Mouse (Mus musculus): Measurements from ENCODE around the gene Gm20721. TPM values are rescaled to one million over a fixed set of nuclear protein-coding genes. Genes with fewer than 3 reads are reported as not detected.
"Not testable (repeated sequence)": the region's sequence is repeated elsewhere in the genome, so short reads cannot be mapped to it uniquely, and the experiment has no call there.

Gene Gm20721
- 1 to 10 TPM; 2.0 to 2.6 TPM for total RNA-seq (2021)

DNA sequence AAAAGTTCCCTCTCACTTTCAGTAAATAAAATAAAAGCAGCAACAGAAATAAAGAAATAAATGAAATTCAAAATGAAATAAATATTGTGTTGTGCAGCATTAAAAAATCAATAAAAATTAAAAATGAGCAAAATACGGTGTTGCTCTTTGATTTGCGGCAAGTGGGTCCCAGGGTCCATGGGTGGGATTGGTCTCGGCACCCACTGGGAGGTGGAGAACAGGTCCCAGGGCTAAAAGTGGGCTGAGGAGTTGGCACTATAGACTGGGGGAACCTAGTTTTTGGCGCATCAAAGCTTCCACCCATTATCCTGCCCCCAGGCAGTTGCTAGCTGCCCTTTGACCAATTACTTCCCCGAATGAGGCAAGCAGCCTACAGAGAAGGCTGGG, at the start of gene Gm20721:
Gene Gm20721 (minus strand): TSS at position 101 of the 387 bp plus-strand sequence.
- no peak for DNase-seq (ENCODE audit: extremely low spot score in 1 of 2, low spot score in 1 of 2)

DNA sequence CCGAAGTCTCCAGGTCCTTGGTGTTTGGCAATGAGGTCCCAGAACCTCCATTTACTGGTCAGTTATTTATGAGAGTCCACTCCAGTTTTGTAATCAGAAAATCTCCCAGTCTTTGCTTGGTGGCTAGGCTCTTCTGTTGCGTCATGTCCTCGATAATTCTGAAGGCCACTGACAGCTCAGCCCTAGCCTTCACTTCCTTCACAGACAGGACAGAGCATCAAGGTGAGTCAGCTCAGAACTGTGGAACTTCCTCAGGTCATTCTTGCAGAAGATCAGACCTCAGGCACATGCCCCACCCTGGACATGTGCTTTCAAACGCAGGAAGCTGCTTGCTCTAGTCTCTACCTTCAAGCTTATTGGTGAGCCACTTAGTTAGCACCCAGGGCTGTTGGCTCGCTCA, 46.9 kb upstream of the Gm20721 start:
- DNase-seq (ENCODE audit: extremely low spot score in 1 of 2, low spot score in 1 of 2): no peak

DNA sequence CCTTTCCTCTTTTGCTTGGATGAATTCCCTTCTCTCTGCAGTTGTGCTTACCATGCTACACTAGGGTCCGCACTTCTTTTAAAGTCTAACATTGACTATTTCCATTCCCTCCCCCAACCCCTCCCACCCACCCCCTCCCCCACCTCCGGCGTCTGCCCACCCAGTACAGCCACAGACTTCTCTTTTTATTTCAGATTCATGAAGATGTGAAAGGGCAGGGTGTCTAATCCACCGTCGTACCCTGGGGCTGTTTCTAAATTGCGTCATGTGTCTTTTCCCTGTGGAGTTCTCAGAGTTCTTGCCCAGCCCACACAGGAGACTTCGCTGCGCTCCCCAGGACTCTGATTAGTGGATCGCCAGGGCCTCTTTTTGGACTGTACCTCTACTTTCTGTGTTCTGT, 46.0 kb upstream of the Gm20721 start:
- DNase-seq (ENCODE audit: extremely low spot score in 1 of 2, low spot score in 1 of 2): no peak

DNA sequence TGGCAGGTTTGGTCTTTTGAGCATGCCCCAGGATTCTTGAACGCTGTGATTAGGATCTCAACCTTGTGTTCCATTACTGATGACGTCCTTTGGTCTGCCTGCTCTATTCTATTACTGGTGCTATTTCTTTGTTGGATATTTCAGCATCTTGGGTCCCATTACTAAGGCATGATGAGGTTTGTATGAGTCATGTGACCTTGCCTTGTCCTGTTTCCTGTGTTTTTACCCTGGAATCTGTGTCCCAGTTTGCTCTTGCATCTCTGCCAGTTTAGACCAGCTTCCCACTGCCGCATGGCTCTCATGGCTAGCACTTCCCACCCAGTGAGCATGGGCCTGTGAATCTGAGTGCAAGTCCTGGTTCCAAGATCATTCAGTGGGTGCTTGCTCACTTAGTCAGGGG, 45.4 kb upstream of the Gm20721 start:
- DNase-seq (ENCODE audit: extremely low spot score in 1 of 2, low spot score in 1 of 2): no peak

DNA sequence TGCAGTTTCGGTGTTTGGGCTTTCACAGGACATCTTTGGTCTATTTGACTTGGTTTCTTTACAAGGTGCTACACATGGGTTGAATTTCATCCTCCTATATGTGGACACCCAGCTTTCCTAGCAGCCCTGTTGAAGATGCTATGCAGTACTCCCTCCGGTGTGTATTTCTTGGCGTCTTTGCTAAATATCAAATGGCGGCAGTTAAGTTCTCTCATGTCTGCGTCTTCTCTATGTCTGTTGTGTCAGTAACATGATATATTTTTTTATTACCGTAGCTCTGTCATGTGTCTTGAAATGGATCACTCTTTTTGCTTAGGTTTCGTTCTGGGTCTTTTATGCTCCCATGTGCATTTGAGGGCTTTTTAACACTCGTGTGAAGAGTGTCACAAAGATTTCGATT, 34.5 kb upstream of the Gm20721 start:
- no peak for DNase-seq (ENCODE audit: extremely low spot score in 1 of 2, low spot score in 1 of 2)

DNA sequence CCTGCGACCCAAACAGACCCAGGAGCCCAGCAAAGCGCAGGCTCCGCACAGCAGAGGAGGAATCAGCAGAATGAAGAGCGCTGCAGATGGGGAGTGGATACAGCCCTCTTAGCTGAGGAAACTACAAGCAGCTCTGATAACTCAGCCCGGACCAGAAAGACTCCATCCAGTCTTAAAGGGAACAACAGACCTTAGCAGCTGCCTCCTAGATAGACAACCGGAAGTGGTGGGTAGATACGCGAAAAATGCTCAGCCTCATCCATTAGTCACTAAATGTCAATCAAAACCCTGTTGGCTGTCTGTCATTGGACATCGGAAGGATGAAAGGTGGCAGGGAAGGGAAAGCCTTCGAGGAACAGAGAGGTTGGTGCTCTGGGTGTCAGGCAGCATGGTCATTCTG, 20.1 kb upstream of the Gm20721 start:
- no peak for DNase-seq (ENCODE audit: extremely low spot score in 1 of 2, low spot score in 1 of 2)

DNA sequence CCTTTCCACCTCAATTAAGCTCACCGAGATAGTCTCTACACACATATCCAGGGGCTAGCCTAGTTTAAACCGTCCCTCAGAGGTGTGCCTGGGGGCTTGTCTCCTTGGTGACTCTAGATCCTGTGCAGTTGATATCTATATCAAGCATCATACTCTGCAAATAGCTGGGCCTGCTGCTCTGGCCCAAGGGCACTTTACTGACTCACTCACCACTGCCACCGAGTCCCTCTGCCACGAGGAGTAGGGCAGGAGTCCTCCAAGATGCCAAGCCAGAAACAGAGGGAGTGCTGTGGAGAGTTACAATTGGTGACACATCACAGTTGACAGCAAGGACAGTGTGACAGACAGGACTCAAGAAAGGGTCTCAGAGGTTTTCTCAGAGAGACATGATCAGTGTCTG, 13.1 kb upstream of the Gm20721 start:
- no peak for DNase-seq (ENCODE audit: extremely low spot score in 1 of 2, low spot score in 1 of 2)

DNA sequence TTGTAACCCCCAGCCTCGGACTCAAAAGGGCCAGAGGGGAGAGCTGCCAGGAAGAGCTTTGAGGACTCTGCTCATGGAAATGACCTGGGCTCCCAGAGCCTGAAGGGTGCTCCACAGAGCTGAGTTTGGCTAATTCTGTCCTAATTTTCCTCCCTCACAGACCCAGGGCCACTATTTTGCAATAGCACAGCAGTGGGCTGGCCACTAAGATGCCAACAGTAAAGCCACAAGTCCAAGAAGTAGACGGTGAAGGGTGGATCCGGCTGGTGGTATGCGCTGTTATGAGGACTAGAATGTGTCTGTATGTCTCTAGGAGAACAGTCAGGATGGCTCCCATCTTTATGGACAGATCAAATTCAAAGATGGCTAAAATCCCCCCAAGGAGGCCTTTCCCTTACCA, 12.0 kb upstream of the Gm20721 start:
- no peak for DNase-seq (ENCODE audit: extremely low spot score in 1 of 2, low spot score in 1 of 2)

DNA sequence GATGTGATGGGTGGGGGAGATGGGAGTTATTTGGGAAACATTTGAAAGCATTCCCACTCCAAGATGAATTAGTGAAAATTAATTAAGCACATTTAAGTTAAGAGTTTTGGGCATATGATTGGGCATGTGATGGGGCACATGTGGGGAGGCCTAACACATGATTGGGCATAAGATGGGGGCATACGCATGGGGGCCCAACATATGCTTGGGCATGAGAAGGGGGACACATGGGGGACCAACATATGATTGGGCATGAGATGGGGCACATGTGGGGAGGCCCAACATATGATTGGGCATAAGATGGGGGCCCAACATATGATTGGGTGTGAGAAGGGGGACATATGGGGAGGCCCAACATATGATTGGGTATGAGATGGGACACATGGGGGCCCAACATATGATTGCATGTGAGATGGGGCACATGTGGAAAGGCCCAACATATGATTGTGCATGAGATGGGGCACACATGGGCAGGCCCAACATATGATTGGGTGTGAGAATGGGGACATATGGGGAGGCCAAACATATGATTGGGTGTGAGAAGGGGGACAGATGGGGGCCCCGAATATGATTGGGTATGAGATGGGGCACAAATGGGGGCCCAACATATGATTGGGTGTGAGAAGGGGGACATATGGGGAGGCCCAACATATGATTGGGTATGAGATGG, 622 bp upstream of the Gm20721 start:
- not testable (repeated sequence) for DNase-seq (ENCODE audit: extremely low spot score in 1 of 2, low spot score in 1 of 2)

DNA sequence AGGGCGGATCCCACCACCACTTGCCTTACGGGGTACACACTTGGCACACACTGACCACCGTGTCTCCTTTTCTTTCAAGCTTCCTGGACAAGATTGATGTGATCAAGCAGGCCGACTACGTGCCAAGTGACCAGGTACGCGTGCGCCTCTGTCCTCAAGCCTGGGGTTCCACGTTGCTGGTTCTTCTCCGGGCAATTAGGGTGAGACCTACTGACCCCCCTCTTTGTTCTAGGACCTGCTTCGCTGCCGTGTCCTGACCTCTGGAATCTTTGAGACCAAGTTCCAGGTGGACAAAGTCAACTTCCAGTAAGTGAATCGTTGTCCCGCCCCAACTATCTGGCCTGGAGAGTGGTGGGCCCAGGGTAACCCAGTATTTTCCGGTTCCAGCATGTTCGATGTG, 1.5 kb downstream of the Gm20721 start:
- DNase-seq (ENCODE audit: extremely low spot score in 1 of 2, low spot score in 1 of 2): no peak

DNA sequence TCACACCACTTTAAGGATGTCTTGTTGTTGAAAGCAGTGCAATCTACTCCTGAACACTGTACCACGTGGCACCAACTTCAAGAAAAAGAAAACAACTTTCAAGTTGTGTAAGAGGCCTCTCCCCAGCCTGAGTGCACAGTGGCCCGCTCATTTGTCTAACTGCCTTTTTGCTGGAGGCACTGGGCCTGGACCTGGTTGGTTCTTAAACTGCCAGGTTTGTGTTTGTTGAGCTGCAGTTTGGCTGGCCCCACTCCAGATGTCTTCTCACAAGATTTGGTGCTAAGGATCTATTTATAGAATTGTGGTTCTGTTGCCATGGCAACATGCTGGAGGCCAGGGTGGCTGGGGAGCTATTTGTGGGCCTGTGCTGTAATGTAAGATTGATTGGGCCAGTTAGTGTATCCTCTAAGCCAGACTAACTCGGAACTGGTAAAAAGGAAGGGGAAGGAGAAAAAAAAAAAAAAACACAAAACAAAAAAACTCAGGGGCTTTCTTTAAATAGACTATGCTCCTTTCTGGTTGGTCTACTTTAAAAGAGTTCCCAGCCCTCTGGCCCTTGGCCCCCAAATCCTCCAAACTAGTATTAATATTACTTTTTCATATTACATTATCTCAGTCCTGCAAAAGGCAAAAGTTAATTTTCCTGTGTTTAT, 2.4 kb downstream of the Gm20721 start:
- peak; percentile 42 to 48 for DNase-seq (ENCODE audit: extremely low spot score in 1 of 2, low spot score in 1 of 2)

DNA sequence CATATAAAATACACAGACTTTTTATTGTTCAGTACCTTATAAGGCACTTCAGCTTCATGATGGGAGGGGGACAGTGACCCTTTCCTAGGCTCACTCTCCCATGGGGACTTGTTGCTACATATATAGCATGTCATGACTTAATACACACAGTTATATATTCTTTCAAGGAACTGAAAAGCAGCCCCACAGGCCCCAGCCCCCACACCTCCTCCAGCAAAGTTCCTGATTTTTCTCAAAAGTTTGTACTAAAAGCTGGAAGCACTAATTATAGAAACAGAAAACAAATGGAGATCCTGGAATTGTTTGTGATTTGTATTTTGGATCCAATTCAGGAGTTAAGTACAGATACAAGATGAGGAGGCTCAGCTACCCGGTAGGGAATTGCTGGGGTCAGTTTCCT, 2.9 kb downstream of the Gm20721 start:
- no peak for DNase-seq (ENCODE audit: extremely low spot score in 1 of 2, low spot score in 1 of 2)

DNA sequence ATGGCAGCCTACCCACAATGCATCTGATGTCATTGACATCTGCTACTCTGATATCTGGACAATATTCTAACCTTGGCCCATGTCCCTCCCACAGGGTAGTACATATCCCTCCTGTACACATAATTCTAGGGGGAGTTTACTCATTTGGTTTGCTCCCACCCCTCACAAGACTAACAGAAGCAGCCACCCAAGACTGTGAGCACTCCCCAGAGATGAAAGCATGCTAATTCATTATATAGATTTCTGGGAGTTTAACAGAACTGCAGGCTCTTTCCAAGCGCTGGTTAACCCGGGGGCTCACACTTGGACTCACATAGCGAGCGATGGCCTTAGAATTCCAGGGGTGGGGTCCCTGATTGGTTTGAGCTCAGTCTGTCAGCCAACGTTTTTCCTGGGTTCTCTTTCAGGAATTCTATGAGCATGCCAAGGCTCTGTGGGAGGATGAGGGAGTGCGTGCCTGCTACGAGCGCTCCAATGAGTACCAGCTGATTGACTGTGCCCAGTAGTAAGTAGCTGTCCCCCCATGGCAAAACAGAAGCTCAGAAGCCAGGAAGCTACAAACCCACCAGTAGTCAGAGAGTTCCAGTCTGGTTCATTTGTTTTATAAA, 3.6 kb downstream of the Gm20721 start:
- no peak for DNase-seq (ENCODE audit: extremely low spot score in 1 of 2, low spot score in 1 of 2)

DNA sequence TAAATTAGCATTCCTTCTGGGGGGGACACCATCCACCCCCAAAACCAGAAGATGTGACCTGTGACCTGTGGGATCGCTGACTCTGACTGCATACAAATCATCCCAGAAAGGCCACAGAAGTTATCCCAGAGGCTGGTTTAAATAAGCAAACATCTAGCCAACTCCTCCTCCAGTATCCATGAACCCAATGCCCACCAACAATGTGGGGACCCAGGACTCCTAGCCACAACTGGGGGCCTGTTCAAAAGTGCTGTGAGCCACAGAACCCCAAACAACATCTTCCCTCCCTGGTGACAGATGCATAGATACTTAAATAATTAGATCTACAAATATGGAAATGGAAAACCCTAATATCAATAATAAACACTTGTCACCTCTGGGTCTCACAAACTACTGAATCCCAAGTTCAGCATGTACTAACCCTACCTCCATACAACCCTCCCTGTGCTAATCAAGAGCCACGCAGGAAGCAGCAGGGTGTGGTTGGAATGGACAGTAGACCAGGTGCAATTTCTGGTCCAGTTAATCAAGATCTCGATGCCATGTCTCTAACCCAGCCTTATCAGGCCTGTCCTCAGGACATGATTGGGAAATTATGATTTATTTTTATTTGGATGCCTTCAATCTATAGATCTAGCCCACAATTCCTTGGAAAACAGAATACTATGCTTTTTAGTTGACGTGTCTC, 5.5 kb downstream of the Gm20721 start:
- DNase-seq (ENCODE audit: extremely low spot score in 1 of 2, low spot score in 1 of 2): no peak

DNA sequence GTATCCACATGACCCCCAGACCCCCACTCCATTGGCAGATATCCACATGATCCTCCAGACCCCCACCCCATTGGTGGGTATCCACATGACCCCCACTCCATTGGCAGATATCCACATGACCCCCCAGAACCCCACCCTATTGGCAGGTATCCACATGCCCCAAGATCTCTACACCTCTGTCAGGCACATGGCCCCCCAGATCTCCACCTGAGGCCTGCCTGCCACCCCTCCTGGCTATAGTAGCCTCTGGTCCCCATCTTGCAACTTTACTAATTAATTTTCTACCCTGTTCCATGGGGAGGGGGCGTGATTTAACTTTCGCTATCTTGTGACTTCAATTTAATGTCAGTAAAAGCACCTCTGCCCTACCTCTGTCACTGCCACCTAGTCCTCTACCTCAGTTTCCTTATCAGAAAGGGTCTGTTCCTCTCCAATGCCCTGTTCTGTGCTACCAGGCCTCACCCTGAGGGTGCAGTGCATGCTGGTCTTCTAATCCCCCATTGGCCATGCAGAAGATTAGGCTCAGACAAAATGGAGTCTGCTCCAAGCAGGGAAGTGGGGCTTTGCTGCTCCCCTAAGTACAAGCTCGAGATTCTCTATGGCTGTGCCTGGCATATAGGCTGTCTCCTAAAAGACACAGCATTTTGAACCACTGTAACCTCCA, 6.2 kb downstream of the Gm20721 start:
- DNase-seq (ENCODE audit: extremely low spot score in 1 of 2, low spot score in 1 of 2): no peak

DNA sequence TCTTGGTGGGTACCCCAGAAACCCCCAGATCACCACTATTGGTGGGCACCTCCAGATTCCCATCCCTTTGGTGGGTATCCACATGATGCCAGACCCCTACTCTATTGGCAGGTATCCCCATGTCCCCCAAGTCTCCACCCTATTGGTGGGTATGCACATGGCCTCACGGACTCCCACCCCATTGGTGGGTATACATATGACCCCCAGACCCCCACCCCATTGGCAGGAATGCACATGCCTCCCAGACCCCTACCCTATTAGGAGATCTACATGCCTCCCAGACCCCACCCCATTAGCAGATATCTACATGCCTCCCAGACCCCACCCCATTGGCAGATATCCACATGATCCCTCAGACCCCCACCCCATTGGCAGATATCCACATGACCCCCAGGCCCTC, 6.8 kb downstream of the Gm20721 start:
- no peak for DNase-seq (ENCODE audit: extremely low spot score in 1 of 2, low spot score in 1 of 2)

DNA sequence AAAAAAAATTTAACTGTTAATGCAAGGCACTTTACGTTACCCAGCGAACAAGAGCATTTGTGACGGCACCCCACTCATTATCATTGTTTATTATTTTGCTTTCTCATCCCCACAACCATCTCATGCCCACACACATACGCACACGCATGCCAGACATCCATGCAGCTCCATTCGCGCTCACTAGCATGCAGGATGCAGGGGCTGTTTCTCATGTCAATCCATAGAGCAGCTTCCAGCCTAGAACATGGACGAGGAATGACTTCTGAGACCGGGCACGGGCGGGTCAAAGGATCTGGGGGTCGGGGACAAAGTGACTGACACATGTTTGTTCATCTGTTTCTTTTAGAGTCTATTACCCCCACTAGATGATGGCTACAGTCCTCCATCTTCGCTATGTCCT, 9.2 kb downstream of the Gm20721 start:
- no peak for DNase-seq (ENCODE audit: extremely low spot score in 1 of 2, low spot score in 1 of 2)

DNA sequence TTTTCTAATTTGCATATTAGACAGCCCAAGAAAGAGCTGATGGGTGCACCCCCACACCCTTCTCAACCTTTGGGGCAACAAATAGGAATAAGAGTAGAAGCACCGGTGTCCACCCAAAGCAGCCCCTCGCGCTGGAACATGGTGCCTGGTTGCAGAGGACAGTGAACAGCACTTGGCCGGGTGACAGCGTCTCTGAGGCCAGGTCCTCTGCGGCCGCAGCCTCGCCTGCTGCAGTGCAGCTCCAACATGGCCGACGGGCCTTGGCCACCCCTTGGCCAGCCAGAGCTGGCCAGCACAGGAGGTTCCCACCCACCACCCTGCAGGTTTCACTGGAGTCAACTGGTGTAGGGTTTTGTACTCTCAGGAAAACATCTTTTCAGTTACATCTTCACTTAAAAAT, 12.1 kb downstream of the Gm20721 start:
- no peak for DNase-seq (ENCODE audit: extremely low spot score in 1 of 2, low spot score in 1 of 2)

DNA sequence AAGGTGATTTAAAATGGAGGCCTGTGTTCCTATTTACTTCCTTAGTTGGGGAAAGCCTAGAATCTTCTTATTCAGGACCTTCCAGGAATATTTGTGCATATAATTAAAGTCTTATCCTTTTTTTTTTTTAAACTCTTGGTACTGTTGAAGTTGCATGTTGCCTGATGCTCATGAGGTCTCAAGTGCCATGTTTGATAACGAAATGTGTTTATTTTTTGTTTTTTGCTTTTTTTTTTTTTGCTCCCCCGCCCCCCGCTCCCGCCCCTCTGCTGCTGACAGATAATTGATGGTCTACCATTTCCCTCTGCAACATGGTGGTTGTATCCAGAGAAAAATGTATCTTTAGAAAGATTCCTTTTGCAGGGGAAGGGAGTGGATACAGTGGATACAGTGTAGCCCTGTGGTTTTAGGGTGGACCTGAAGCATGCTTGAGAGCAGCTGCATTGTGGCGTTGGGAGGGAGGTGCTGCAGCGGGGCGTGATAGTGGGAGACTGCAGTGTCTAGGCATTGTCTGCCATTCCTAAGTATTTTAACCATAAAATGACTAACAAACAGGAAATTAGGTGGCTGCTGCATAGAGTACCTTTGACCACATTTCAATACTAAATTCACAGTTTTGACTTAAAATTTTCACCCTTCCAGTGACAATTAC, 13.1 kb downstream of the Gm20721 start:
- DNase-seq (ENCODE audit: extremely low spot score in 1 of 2, low spot score in 1 of 2): no peak

DNA sequence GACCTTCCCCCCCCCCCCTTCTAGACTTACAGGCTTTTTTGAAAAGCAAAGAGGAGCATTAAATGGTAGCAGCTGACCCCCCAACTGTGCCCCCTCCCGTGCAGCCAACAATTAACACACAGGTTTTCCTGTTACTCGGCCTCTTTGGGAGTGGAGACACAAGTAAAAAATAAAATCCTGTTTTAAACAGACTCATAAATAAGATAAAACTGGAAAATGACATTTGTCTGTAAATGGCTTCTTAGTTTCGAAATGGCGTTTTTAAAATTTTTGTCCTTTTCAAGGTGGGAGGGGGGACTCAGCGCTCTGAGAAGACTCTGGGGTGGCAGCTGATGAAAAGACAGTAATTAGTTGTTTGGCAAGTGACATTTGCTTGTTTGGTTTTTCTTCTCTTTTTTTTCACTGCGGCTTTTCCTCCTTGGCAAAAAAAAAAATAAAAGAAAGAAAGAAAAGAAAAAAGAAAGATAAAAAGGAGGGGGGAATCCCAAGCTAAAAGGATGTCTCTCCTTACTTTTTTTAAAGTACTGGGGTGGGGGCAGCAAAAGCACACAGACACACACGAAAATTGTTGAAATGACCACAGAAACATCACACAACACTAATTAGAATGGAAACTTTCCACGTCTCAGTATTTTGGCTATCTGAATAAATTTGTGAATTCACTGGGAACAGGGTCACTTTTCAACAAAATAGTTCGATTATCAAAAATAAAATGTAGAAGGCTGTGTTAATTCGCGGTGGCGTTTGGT, 15.1 kb downstream of the Gm20721 start:
- no peak for DNase-seq (ENCODE audit: extremely low spot score in 1 of 2, low spot score in 1 of 2)
